Mouse (Mus musculus): ENCODE results near the gene Vmn1r30.

The Vmn1r30 gene

DNA sequence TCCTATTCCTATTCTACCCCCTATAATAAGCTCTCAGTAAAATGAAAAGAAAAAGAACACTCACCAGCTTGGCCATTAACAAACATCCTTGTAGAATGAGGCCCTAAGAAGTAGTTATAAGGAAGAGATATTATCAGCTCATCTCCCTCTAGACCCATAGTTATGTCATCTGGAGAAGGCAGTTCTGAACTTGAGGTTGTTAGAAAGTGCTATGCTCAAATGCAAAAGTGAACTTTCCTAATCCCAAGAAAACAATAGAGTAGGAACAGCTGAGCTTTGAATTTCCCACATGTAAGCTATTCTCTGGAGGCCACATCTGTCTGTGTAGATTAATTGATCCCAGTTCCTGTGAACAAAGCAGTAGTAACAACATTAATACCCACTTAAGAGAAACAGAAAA, at the start of gene Vmn1r30:
TSS of gene Vmn1r30 (minus strand) at position 101 of the 400 bp plus-strand sequence.
- DNase-seq, result no peak

DNA sequence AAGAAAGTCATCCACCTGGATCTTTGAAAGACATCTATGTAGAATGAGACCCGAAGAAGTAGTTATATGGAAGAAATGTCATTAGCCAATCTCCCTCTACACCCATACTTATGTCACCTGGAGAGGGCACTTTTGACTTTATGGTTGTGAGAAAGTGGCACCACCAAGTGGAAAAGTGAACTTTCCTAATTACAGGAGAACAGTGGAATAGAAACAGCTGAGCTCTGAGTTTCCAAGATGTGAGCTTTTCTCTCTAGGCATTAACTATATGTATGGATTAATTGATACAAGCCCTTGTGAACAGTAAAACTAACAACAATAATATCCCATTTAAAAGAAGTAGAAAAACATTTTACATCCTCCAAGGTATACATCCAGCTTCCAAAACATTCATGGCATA, 32.0 kb upstream of the Vmn1r30 start, which contains the start of gene Vmn1r31:
TSS of gene Vmn1r31 (minus strand) at position 101 of the 400 bp plus-strand sequence.
- DNase-seq, result no peak

Data from kidney, postnatal 10 days (tissue).